Mouse (Mus musculus) T-helper 17 cell (primary cell): Measurements from ENCODE around the gene Fgfbp1.

ENCODE experiments used
- in situ Hi-C, 2 experiments: fragments of 300-600 bp; cut with MboI, MseI; formaldehyde crosslinking; loops; 1 replicate in 1 of 2; 2 replicates in 1 of 2; pipeline ENCODE4 v1.15.1; 2025; ENCODE audit warnings: high pct_unique_total_duplicates in 2 of 2

The Fgfbp1 gene

GRCm38 (mm10) chr5:43933269-43933668 is 48.3 kb downstream of the Fgfbp1 start:
- in situ Hi-C loops: no loop called here
